Mouse (Mus musculus) liver, embryonic 11.5 days (tissue): Measurements from ENCODE around the gene Prokr2. TPM values are rescaled to one million over a fixed set of nuclear protein-coding genes. Genes with fewer than 3 reads are reported as not detected.

Experiments
- ATAC-seq: fragments of 200-750 bp; cut with Nextera tagmentation; replicated peaks from 2 replicates; pipeline ENCODE4 v1.8.0; 2017; ENCODE audit warnings: moderate number of reproducible peaks, mild to moderate bottlenecking, moderate TSS enrichment, moderate library complexity; ENCODE audit not compliant: low FRiP score
- DNase-seq: peaks from one replicate; pipeline ENCODE4 v3.0.0-alpha.2; 2017; ENCODE audit warnings: low spot score
- H3K27ac ChIP-seq: fragments of 300-500 bp; sonication (generic); 2 replicates; pipeline ENCODE4 v1.5.1; 2014; ENCODE audit warnings: mild to moderate bottlenecking, low read depth, low read length, control low read depth
- H3K27me3 ChIP-seq: fragments of 300-500 bp; sonication (generic); replicated peaks from 2 replicates; pipeline ENCODE4 v1.6.1; 2014; ENCODE audit warnings: low read length, mixed read lengths; ENCODE audit not compliant: control insufficient read depth, insufficient read depth
- H3K36me3 ChIP-seq: fragments of 300-500 bp; sonication (generic); 2 replicates; pipeline ENCODE4 v1.6.1; 2014; ENCODE audit warnings: mild to moderate bottlenecking, low read length, moderate library complexity, mixed read lengths; ENCODE audit not compliant: control insufficient read depth, insufficient read depth
- H3K4me1 ChIP-seq: fragments of 300-500 bp; sonication (generic); replicated peaks from 2 replicates; pipeline ENCODE4 v1.6.1; 2014; ENCODE audit warnings: low read length, mixed read lengths; ENCODE audit not compliant: control insufficient read depth, insufficient read depth
- H3K4me2 ChIP-seq: fragments of 300-500 bp; sonication (generic); 2 replicates; pipeline ENCODE4 v1.6.1; 2014; ENCODE audit warnings: mild to moderate bottlenecking, control low read depth, moderate library complexity
- H3K4me3 ChIP-seq: fragments of 300-500 bp; sonication (generic); 2 replicates; pipeline ENCODE4 v1.5.1; 2014; ENCODE audit warnings: low read depth, low read length, control low read depth
- H3K9ac ChIP-seq: fragments of 300-500 bp; sonication (generic); 2 replicates; pipeline ENCODE4 v1.6.1; 2014; ENCODE audit warnings: low read depth, low read length, control low read depth
- H3K9me3 ChIP-seq: fragments of 300-500 bp; sonication (generic); 2 replicates; pipeline ENCODE4 v1.6.1; 2016; ENCODE audit warnings: low read length, inconsistent platforms, mixed read lengths; ENCODE audit not compliant: control insufficient read depth
- WGBS: fragments of 180-500 bp; shearing (Covaris S2); extraction: QIAGEN DNeasy Blood & Tissue Kit; methylation state at CpG from one replicate; pipeline ENCODE4 v1.1.7; 2014; 5-methylcytosine and 5-hydroxymethylcytosine counted together
- polyA plus RNA-seq: library from polyadenylated mRNA; unstranded; fragments of >200 nt; fragmentation: Nextera tagmentation; extraction: Ambion mirVana; gene quantifications from 2 replicates; pipeline ENCODE4 v1.2.1, GENCODE M21; 2014

Prokr2 gene
- polyA plus RNA-seq, 1 experiment from 2014 or later, result 2.6 TPM

DNA sequence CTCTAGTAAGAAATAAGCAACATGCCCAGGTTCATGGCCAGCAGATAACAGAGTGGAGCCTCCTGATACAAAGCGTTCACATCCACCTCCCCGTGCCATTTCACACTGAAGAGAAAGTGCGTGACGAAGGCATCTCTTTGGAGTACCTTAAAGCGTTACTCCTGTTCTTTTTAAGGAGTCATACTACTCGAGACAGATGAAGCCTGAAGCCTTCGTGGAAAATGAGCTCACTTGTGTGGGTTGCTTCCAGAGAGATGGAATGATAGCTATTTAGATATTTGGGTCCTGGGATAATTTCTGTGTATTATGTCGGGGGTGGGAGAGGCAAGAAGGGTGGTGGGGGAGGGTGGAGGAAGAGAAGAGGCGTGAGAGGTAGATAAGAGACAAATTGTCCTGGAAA, 10.1 kb downstream of the Prokr2 start:
- Histone ChIP-seq H3K36me3 (no peaks in the 10 kb centered on the region), H3K27me3 (no peaks in the 10 kb centered on the region), H3K9me3 (no peaks in the 10 kb centered on the region), H3K4me3 (no peak overlapping the region), H3K4me2 (no peak overlapping the region), H3K27ac (no peak overlapping the region), H3K9ac (no peak overlapping the region), H3K4me1 (no peaks in the 10 kb centered on the region)
- no peak for ATAC-seq
- WGBS, result 73% methylated on average over 9 of the region's 9 CpGs
- DNase-seq, result no peak

DNA sequence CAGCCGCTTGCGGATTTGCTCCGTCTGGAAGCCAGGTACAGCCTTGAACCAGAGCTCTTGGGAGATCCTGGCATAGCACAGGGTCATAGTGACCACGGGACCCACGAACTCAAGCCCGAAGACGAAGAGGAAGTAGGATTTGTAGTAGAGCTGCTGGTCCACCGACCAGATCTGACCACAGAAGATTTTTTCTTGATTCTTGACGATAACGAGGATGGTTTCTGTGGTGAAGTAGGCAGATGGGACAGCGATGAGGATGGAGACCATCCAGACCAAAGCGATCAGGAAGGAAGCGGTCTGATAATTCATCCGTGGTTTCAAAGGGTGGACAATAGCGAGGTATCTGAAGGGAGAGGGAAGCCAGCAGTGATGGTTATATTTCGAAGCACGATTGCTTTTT, 11.5 kb downstream of the Prokr2 start:
- WGBS, result 60% methylated on average over 17 of the region's 17 CpGs
- no peaks in the 10 kb centered on the region for H3K36me3 ChIP-seq
- H3K4me1 ChIP-seq, result no peaks in the 10 kb centered on the region
- H3K9me3 ChIP-seq, result no peaks in the 10 kb centered on the region
- no peaks in the 10 kb centered on the region for H3K27me3 ChIP-seq
- no peak overlapping the region for H3K27ac ChIP-seq
- no peak overlapping the region for H3K4me2 ChIP-seq
- no peak overlapping the region for H3K4me3 ChIP-seq
- DNase-seq (no peak), ATAC-seq (no peak)
- no peak overlapping the region for H3K9ac ChIP-seq

DNA sequence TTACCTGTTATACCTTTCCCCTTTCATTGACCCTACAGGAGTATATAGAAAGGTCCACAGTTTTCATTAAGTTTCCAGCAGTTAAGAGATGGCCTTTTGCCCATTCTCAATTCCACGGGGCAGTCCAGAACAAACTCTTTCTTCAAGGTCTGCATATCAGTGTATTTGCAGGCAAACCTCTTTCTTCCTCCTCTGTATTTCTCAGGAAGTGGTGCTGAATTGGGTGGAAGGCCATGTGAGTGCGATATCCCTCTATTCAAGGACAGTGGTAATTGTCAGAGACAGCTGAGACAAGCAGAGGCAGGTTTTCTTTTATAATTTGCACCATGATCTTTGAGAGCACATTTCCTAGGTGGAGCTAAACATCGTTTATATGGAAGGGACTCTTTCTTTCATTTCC, 16.8 kb downstream of the Prokr2 start:
- H3K36me3 ChIP-seq, result no peaks in the 10 kb centered on the region
- H3K27ac ChIP-seq, result no peak overlapping the region
- no peaks in the 10 kb centered on the region for H3K9me3 ChIP-seq
- WGBS, result 58% methylated on average over 3 of the region's 3 CpGs
- H3K4me3 ChIP-seq, result no peak overlapping the region
- no peak overlapping the region for H3K9ac ChIP-seq
- no peak overlapping the region for H3K4me2 ChIP-seq
- no peaks in the 10 kb centered on the region for H3K4me1 ChIP-seq
- H3K27me3 ChIP-seq, result no peaks in the 10 kb centered on the region
- ATAC-seq (no peak), DNase-seq (no peak)

DNA sequence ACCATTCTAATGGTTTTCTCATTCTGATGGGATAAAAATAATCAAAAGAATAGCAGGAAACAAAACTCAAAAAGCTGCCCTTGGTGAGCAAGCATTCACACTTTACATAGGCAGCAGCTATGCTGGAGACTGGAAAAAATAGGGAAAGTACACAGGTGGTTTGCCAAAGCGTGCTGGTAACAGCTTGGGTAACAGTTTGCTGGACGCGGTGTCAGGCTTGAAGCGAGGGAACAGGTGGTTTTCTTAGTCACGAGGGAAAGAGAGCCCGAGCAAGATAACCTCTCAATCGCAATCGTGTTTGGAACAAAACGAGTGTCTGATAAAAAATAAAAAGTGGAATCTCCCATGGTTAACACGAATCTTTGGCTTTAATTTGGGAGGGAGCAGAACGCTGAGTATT, 41.4 kb downstream of the Prokr2 start:
- H3K4me2 ChIP-seq, result no peak overlapping the region
- H3K9me3 ChIP-seq, result no peaks in the 10 kb centered on the region
- H3K4me3 ChIP-seq, result no peak overlapping the region
- H3K27me3 ChIP-seq, result no peaks in the 10 kb centered on the region
- H3K27ac ChIP-seq, result no peak overlapping the region
- 76% methylated on average over 11 of the region's 11 CpGs for WGBS
- no peak for ATAC-seq
- no peaks in the 10 kb centered on the region for H3K36me3 ChIP-seq
- no peak for DNase-seq
- H3K9ac ChIP-seq, result no peak overlapping the region
- peaks cover 3% of the 10 kb centered on the region; the same call in 1 of the 2 replicates for H3K4me1 ChIP-seq

DNA sequence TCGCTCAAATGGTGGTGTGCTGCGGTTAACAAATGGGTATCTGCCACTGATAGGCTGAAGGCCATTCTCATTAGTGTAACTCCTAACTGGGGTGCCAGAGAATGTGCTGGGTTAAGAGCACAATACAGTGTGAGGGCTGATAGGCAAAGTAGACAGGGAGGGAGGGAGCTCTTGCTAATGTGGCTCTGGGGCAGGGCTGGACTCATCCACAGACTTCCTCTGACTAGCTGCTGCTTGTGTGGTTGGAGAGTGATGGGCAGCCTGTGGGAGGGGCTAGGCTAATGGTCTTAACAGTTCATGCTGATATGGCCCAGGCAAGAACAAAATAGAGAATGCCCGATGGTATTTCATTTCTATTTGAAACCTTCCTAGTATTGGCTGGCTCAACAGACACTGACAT, 44.0 kb downstream of the Prokr2 start:
- WGBS, result 75% methylated on average over 3 of the region's 3 CpGs
- 0 out of 2 replicates have a peak, but pooled peaks have one; percentile 23 for ATAC-seq

DNA sequence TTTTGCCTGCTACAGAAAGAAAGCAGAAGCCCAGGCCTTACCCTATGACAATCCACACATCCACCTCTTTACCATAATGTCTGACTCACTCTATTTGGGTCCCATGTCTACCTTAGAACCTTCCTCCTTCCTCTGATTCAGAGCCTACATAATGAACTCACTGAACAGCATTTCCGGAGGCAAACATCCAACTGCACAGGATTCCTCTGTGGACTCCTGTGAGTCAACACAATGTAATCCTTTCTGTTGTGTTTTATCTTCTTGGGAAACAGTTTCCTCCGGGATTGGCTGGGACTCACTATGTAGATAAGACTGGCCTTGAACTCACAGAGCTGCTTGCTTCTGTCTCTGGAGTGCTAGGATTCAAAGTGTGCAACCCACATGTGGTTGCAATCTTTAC, 44.9 kb downstream of the Prokr2 start:
- no peak overlapping the region for H3K4me2 ChIP-seq
- no peak overlapping the region for H3K9ac ChIP-seq
- DNase-seq (no peak), ATAC-seq (no peak)
- H3K27me3 ChIP-seq, result no peaks in the 10 kb centered on the region
- H3K4me1 ChIP-seq, result peaks cover 3% of the 10 kb centered on the region; the same call in 1 of the 2 replicates
- WGBS, result 52% methylated on average over 2 of the region's 2 CpGs
- no peaks in the 10 kb centered on the region for H3K9me3 ChIP-seq
- H3K4me3 ChIP-seq, result no peak overlapping the region
- no peak overlapping the region for H3K27ac ChIP-seq
- H3K36me3 ChIP-seq, result no peaks in the 10 kb centered on the region

More for the DNA sequence above, 44.0 kb downstream of the Prokr2 start:
- Histone ChIP-seq H3K4me3 (no peak overlapping the region), H3K27me3 (no peaks in the 10 kb centered on the region), H3K4me1 (peaks cover 3% of the 10 kb centered on the region; the same call in 1 of the 2 replicates), H3K27ac (no peak overlapping the region), H3K9ac (no peak overlapping the region), H3K9me3 (no peaks in the 10 kb centered on the region), H3K4me2 (no peak overlapping the region), H3K36me3 (no peaks in the 10 kb centered on the region)
- no peak for DNase-seq

DNA sequence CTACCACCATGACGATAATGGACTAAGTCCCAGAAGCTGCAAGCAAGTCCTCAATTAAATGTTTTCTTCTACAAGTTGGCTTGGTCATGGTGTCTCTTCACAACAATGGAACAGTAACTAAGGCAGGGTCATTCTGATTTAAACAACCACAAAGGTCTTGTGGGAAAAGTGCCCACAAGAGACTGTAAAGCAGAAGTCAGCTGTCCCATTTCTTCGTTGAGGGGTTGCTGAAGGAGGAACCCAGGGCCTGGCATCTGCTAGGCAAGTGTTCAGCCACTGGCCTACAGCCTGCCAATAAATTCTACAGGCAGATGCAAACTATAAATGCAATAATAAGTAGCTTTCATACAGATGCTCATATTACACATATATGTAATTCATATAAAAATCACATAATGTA, 48.0 kb downstream of the Prokr2 start:
- H3K9ac ChIP-seq, result no peak overlapping the region
- H3K9me3 ChIP-seq, result no peaks in the 10 kb centered on the region
- no peak overlapping the region for H3K4me2 ChIP-seq
- no peaks in the 10 kb centered on the region for H3K36me3 ChIP-seq
- H3K4me1 ChIP-seq, result peaks cover 3% of the 10 kb centered on the region; the same call in 1 of the 2 replicates
- no peak overlapping the region for H3K4me3 ChIP-seq
- ATAC-seq, result no peak
- DNase-seq, result no peak
- WGBS, result 60% methylated on average over 2 of the region's 2 CpGs
- no peak overlapping the region for H3K27ac ChIP-seq
- no peaks in the 10 kb centered on the region for H3K27me3 ChIP-seq

DNA sequence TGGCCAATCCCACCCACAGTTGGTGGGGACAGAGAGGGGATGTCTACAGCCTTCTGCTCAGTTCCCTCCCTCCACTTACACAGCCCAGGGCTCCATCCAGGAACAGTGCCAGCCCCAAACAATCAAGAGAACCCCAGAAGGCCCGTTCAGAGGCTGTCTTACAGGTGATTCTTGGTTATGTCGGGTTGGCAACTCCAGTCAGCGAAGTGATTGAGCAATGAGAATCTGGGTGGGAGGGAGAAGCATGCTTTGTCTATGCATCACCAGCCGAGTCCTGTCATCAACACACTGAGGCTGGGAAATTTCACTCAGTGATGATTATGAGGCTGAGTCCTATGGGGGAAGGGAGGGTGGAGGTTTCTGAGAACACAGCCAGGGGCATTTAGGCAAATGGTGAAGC, 61.7 kb downstream of the Prokr2 start:
- no peak overlapping the region for H3K4me3 ChIP-seq
- H3K36me3 ChIP-seq, result no peaks in the 10 kb centered on the region
- H3K4me1 ChIP-seq, result no peaks in the 10 kb centered on the region
- no peak overlapping the region for H3K9ac ChIP-seq
- no peak for DNase-seq
- no peaks in the 10 kb centered on the region for H3K27me3 ChIP-seq
- 57% methylated on average over 4 of the region's 4 CpGs for WGBS
- H3K27ac ChIP-seq, result no peak overlapping the region
- H3K9me3 ChIP-seq, result no peaks in the 10 kb centered on the region
- ATAC-seq, result no peak
- H3K4me2 ChIP-seq, result no peak overlapping the region

DNA sequence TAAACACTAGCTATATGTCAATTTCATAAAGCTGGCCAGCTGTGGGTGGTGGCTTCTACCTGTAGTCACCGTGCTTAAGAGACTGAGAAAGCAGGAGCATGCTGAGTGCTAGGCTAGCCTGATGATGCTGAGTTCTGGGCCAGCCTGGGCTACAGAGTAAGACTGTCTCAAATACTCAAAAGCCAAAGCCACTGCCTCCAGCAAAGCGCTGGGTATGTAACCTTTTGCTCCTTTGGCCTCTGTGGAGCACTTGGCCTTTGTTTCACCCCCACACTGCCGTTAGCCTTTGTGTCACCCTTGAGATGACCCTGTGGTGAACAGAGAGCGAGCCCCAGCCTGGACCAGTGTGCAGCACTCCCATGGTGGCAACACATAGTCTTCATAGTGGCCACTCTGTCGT, 64.7 kb downstream of the Prokr2 start:
- 72% methylated on average over 5 of the region's 5 CpGs for WGBS
- DNase-seq, result no peak
- H3K9me3 ChIP-seq, result no peaks in the 10 kb centered on the region
- no peak overlapping the region for H3K27ac ChIP-seq
- H3K27me3 ChIP-seq, result no peaks in the 10 kb centered on the region
- no peak overlapping the region for H3K4me2 ChIP-seq
- no peak for ATAC-seq
- H3K4me1 ChIP-seq, result no peaks in the 10 kb centered on the region
- H3K36me3 ChIP-seq, result no peaks in the 10 kb centered on the region
- H3K4me3 ChIP-seq, result no peak overlapping the region
- H3K9ac ChIP-seq, result no peak overlapping the region
